Mouse (Mus musculus) cerebellum, postnatal 10 days (tissue): ENCODE measurements at regions not wholly inside any gene's neighbourhood (a gene's known extent, or its start where the extent isn't known, plus 50 kb on each side); places are given as distances from the start of the nearest gene placed in this dataset.

Experiments used
- DNase-seq, 2 experiments: peaks; one replicate each; pipeline ENCODE4 v3.0.0; 2021; ENCODE audit warnings: mixed read lengths in 2 of 2

- DNase-seq, result peak in 1 of 2 experiments; percentile 2
These were observed 1033.4 kb downstream of the Grm8 start for GRCm38 (mm10) chr6:27101509-27102116.
